Mouse (Mus musculus) embryonic fibroblast, embryonic 13.5 days (primary cell): ENCODE results near the gene Gm47841.

ENCODE experiments used
- CTCF ChIP-seq: IDR thresholded peaks from 2 replicates; pipeline ENCODE4 v1.5.1; 2011; ENCODE audit warnings: mild to moderate bottlenecking, control low read depth, low read length, moderate library complexity, borderline replicate concordance; ENCODE audit not compliant: insufficient read depth
- POLR2A ChIP-seq: IDR thresholded peaks from 2 replicates; pipeline ENCODE4 v1.6.1; 2011; ENCODE audit warnings: low read depth, mild to moderate bottlenecking, control low read depth, low read length, moderate library complexity

GRCm38 (mm10) chr15:101066920-101067696 is 19.9 kb upstream of the Gm47841 start:
- TF ChIP-seq CTCF: no peak
- TF ChIP-seq POLR2A: no peak
